Mouse (Mus musculus) intestine, embryonic 15.5 days (tissue): ENCODE results near the gene Arntl2. TPM values are rescaled to one million over a fixed set of nuclear protein-coding genes. Genes with fewer than 3 reads are reported as not detected.

Source experiments
- polyA plus RNA-seq: library from polyadenylated mRNA; unstranded; fragments of >200 nt; fragmentation: Nextera tagmentation; extraction: Ambion mirVana; gene quantifications from 2 replicates; pipeline ENCODE4 v1.2.1, GENCODE M21; 2015

The Arntl2 gene
- polyA plus RNA-seq, 1 experiment from 2014 or later, result 2.8 TPM

Other genes with a start within 250 kb of the Arntl2 start
- 89.5 and 91.2 TPM in 2 replicates for gene Fgfr1op2, start 218.9 kb upstream of the Arntl2 start, polyA plus RNA-seq
- gene Ints13, start 218.2 kb upstream of the Arntl2 start, polyA plus RNA-seq, result 55.0 and 59.7 TPM in 2 replicates
- 124 and 128 TPM in 2 replicates for gene Med21, start 153.5 kb upstream of the Arntl2 start, polyA plus RNA-seq
- gene Tm7sf3, start 153.2 kb upstream of the Arntl2 start, polyA plus RNA-seq, result 28.2 and 32.5 TPM in 2 replicates
- gene Stk38l, start 71.1 kb upstream of the Arntl2 start, polyA plus RNA-seq, result 18.0 and 18.8 TPM in 2 replicates
- gene Smco2, start 54.0 kb downstream of the Arntl2 start, polyA plus RNA-seq, result not detected in 2 replicates
- gene Ppfibp1, start 92.4 kb downstream of the Arntl2 start, polyA plus RNA-seq, result 35.9 and 41.5 TPM in 2 replicates
- gene 1700034J05Rik, start 158.4 kb downstream of the Arntl2 start, polyA plus RNA-seq, result 0.10 and 0.21 TPM in 2 replicates
- 5.7 and 6.7 TPM in 2 replicates for gene Rep15, start 236.5 kb downstream of the Arntl2 start, polyA plus RNA-seq
- 149 and 153 TPM in 2 replicates for gene Mrps35, start 246.7 kb downstream of the Arntl2 start, polyA plus RNA-seq